Mouse (Mus musculus): ENCODE results near the gene Atoh7.

Atoh7 gene

DNA sequence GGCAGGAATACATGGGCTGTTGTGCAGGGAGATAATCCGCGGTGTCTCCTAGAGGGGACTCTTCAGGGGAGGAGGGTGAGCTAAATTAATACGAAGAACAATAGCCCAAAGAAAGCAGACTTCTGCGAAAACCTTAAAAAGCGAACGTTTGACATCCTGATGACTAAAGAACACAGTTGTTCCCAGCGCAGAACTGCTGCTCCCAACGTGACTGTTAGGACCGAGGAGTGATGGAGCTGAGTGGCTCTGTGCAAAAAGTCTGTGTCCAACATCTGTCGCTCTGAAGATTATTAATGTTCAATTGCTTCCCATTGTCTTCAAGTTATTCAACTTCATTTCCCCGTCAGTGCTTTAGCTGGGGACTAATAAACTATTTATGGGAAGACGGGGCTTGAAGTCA is 1.3 kb upstream of the Atoh7 start:
- DNase-seq (ENCODE audit: low read depth, low spot score): no peak

DNA sequence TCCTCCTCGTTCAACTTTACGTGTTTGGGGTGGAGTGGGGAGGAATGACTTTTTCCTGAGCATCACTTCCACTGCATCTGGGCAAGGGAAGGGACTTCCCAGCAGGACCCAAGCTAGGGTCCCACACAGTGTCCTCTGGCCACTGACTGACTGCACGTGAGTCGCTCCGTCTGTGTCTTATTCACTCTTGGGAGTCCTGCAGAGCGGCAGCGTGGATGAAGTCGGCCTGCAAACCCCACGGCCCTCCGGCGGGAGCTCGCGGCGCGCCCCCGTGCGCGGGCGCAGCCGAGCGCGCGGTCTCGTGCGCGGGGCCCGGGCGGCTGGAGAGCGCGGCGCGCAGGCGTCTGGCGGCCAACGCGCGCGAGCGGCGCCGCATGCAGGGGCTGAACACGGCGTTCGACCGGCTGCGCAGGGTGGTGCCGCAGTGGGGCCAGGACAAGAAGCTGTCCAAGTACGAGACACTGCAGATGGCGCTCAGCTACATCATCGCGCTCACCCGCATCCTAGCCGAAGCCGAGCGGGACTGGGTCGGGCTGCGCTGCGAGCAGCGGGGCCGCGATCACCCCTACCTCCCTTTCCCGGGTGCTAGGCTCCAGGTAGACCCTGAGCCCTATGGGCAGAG is 601 bp downstream of the Atoh7 start:
- DNase-seq (ENCODE audit: low read depth, low spot score): peak; percentile 39

DNA sequence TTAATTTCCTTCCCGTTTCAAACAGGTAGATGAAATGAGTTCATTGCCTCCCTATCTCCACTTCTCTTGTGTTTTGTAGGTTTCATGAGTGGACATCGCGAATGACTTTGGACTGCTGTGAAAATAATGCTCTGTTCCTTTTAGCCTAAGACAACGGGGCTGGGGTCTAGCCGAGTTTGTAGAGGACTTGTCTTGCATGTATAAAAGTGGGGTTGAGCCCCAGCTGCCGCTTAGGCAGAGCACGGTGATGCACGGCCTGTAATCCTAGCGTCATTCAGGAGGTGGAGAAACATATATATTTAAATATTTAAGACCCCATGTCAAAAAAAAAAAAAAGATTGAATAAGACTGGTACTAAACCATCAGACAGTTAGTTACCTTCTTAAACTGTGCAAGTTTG is 1.2 kb downstream of the Atoh7 start:
- DNase-seq (ENCODE audit: low read depth, low spot score): no peak

DNA sequence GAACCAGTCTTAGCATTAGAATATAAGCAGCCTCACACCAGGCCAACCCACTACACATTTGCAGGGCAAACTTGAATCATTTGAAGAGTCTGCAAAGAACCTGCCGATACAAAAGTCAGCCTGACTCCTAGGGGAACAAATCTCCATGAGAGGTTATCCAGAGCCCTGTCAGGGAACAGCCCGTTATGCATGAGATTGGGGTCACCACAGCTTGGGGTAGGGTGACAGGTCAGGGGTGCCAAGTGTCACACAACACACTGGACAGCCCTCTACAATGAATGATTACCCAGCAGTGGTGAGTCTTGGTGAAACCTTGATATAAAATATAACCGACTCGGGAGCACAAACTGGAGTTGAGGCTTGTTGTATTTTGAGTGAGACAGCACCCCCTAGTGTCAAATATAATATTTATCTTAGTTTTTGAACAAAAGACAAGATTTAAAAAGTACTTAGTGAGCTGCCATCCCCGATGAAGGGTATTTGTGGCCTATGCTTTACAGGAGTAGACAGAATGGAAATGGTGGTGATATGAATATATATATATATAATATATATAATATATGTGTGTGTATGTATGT is 13.7 kb downstream of the Atoh7 start:
- DNase-seq (ENCODE audit: low read depth, low spot score): no peak

DNA sequence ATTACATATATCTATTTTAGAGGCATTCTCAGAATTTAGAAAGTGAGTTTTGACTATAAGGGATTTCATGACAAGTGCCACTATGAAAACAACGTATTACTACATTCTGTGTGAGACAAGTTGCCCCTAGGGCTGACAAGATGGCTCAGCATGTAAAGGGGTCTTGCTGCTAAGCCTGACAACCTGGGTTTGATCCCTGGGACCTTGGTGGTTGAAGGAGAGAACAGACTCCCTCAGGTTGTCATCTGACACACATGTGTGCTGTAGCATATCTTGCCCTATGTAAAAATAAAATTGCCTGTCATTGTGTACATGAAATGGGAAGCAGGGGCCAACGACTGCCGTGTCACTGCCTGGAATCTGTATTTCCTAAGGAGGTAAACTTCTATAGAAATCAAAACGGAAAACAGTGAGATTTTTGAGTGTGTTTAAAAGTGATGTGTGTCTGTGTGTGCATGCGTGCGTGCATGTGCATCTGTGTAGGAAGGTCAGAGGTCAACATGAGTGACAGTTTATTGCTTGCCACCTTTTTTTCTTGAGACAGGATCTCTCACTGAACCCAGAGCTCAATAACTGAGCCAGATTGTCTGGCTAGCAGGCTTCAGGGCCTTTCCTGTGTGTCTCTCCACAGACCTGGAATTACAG is 14.4 kb downstream of the Atoh7 start:
- DNase-seq (ENCODE audit: low read depth, low spot score): no peak

DNA sequence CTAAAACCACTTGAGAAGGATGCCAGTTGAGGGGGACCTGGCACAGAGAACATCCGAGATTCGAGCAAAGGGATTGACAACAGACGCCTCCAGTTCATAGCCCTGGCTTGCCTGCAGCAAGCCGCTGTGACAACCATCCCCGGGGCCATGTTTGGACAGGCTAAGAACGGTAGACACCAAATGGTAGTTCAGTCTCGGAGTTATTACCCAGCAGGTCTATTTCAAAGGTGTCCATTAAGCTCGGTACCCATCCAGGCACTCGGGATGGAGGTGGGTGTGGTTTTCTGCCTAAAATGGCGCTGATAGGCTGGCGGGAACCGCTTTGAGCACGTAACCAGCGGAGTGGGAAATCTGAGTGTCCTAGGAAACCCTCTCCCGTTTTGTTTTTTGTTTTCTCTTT is 16.4 kb downstream of the Atoh7 start:
- DNase-seq (ENCODE audit: low read depth, low spot score): no peak

DNA sequence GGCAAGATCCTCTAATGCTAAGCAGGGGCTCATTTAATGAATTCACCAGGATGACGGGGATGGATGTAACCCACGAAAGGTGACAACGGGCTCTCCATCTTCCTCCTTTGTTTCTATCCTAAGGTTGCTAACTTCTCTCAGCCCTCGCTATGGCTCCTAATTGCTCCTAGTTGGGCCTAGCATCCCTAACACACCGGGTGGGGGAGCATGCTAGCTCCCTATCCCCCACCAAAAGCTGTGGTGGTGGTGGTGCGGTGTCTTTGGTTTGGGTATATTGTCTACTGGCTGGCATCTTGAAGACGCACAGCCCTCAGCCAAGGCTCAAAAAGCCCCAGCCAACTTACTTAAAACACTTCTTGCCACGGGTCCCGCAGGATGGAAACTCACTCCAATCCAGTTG is 16.9 kb downstream of the Atoh7 start:
- no peak for DNase-seq (ENCODE audit: low read depth, low spot score)

DNA sequence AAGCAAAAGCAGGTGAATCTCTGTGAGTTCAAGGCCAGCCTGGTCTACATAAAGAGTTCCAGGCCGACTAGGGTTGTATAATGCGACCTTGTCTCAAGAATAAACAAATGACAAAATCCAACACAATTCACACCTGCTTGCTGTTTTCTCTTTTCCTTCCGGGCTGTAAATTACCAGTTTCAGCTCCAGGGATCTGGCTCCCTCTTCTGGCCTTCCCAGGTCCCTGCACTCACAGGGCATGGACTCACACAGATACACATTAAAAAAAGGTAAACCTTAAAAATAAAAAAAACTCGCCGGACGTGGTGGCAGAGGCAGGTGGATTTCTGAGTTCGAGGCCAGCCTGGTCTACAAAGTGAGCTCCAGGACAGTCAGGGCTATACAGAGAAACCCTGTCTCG is 18.1 kb downstream of the Atoh7 start:
- no peak for DNase-seq (ENCODE audit: low read depth, low spot score)

DNA sequence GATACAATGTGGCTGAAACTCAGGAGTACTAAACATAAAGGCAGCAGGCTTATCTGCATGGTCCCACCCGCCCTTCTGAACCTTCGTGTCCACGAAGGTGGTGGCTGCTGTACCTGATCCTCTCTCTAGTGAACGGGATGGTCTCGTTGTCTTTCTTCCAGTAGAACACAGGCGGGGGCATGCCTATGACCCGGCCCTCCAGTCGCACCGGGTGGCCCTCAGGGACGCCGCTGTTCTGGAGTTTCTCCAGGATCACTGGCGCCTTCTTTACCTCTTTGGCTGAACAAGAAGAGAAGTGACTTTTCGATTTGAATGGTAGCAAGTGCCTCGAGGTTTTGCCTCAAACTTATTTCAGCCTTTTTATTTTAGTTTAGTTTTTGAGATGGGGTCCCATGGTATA is 20.5 kb downstream of the Atoh7 start:
- DNase-seq (ENCODE audit: low read depth, low spot score): no peak

DNA sequence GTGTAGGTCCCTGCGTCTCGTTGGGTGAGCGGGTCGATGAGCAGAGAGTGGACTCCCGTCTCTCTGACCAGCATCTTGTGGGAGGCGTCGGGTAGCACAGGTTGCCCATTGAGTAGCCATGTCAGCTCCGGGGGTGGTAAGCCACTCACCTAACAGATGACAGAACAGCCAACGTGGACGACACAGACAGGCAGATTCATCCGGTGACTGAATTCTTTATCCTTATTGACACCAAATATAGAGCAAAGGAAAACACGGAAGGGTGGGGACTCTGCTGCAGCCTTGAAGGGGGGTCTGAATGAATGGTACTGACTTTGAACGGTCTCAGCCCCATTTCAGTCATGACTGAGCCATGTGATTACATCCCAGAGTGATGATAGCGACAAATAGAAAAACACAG is 22.5 kb downstream of the Atoh7 start:
- DNase-seq (ENCODE audit: low read depth, low spot score): no peak

DNA sequence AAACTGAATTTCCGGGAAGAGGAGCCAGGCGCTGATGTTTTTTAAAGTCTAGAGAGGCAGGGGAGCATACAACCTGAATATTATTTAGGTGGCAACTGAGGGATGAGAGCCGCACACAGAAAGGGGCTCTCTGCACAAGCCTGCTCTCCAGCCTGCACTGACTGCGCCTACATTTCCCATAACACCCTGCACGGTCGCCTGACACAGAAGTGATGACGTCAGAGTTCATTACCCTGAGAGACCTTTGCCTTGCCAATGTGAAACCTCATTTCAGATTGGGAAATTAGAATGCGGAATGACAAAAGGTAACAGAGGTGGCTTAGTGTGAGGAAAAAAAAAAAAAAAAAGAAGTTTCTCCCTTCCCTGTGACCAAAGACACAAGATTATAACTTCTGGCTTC is 23.1 kb downstream of the Atoh7 start:
- DNase-seq (ENCODE audit: low read depth, low spot score): no peak

DNA sequence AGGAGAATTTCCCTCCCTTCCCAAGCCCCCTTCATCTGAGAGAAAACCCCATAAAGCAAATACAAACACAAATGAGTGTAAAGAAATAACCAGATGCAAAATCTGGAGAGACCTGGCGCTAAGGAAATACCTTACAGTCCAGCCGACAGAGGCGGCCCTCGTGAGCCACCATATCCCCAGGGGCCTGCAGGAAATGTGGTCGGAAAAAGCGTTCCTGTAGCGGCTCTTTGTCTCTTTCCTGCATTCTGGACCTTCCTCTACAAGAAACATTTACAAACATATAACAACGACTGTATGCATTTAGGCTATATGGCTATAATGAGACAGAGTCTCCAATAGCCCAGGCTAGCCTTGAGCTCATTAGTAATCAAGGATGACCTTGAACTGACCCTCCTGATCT is 23.7 kb downstream of the Atoh7 start:
- DNase-seq (ENCODE audit: low read depth, low spot score): no peak

DNA sequence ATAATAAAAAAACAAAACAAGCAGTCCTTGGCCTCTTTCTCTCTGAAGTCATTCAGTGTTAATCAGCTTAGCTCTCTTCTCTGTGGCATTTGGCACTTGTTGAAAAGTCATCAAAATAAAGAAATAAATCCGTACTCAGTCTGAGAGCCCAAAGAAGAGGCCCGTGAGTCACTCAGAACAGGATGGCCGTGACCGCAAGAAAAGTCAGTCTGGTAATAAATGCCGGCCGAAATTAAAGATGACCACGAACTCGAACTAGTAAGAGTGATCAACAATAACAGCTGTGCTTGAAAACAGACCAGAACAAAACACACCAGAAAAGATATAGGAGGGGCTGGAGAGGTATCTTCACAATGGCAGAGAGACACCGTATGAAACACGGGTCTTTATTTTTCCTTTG is 24.6 kb downstream of the Atoh7 start:
- no peak for DNase-seq (ENCODE audit: low read depth, low spot score)

DNA sequence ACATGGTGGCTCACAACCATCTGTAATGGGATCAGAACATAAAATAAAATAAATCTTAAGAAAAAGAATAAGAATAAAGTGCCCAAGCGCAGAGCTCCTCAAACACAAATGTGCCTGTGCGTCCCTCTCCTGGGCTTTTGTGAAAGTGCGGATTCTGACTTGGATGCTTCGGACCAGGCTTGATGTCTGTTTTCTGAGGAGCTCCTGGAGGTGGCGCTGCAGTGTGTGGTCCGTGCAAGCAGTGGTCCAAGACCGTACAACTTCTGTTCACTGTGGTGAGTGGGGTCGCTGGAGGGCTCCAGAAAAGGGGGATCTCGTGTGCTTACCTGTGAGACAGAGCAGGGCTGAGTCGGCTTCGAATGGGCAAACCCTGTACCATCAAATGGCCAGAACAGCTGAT is 25.9 kb downstream of the Atoh7 start:
- no peak for DNase-seq (ENCODE audit: low read depth, low spot score)

DNA sequence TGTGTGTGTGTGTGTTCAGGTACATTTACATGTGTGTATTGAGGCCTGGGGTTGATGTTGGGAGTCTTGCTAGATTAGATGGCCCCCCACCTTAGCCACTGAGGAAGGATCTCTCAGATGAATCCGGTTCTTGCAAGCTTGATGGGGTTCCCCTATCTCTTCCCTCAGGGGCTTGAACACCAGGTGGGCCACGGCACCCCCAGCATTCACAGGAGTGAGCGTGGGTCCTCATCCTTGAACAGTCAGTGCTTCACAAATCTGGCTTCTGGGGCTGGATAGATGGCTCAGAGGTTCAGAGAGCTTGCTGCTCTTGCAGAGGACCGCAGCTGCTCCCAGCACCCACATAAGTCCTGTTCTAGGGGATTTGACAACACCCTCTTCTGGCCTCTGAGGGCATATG is 26.7 kb downstream of the Atoh7 start:
- DNase-seq (ENCODE audit: low read depth, low spot score): no peak

DNA sequence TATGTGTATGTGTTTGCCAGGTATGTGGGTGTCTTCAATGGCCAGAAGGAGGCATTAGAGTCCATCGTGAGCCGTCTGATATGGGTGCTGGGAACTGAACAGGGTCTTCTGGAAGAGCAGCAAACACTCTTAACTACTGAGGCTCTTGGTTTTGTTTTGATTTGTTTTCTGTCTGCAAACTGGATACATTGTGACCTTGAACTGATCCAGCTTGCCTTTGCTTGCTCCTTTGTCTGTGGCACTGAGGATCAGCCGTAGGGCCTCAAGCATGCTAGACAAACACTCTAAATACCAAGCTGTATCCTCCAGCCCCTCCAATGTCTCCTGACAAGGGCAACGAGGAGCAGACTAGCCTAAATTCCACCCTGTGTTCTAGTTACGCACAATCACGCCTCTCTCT is 27.7 kb downstream of the Atoh7 start:
- no peak for DNase-seq (ENCODE audit: low read depth, low spot score)

DNA sequence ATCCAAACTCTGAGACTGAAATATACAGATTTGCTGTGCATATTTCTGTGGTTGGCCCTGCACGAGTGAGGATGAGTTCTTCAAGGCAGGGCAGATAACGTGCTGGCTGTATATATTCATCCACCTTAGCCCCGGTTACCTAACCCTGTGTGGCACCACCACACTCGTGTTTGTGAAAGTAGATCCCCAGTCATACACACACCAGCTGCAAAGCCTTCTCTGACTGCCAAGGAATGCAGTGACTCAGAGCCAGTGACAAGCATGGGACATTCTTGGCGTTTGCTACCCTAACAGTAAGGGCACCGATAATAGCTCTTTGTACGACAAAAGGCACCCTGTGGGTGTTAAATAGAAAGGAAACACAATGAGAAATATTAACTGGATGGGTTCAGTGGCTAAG is 28.8 kb downstream of the Atoh7 start:
- DNase-seq (ENCODE audit: low read depth, low spot score): peak; percentile 72

DNA sequence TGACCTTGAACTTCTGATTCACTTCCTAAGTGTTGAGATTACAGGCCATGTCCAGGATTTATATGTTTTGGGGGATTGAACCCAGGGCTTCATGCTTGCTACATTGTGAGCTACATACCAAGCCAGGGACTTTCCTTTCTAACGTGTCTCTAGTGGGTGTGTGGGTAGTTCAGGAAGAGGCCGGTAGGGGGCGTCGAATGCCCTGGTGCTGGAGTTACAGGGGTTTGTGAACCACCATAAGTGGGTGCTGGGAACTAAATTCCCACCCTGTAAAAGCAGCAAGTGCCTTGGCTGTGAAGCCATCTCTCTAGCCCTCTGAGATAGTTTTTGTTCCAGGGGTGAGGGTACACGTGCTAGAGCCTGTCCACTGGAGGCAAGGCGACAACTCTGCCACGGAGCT is 31.0 kb downstream of the Atoh7 start:
- DNase-seq (ENCODE audit: low read depth, low spot score): no peak

DNA sequence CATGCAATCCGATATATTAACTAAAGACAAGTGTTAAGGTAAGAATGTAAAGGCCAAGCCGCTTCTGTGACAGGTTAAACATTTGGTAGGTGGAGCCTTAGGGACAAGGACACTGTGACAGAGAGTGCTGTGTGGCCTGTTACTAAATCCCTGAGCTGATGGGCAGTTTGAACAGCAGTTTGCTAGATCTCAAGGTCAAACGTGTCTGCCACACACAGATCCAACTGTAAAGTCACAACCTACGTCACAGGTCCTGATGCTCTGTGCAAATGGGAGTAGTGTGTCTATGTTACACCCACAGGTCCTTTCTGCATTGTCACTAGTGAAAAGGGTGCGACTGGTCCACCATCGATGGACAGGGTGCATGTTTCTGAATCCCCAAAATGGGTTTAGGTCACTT is 32.9 kb downstream of the Atoh7 start:
- DNase-seq (ENCODE audit: low read depth, low spot score): no peak

DNA sequence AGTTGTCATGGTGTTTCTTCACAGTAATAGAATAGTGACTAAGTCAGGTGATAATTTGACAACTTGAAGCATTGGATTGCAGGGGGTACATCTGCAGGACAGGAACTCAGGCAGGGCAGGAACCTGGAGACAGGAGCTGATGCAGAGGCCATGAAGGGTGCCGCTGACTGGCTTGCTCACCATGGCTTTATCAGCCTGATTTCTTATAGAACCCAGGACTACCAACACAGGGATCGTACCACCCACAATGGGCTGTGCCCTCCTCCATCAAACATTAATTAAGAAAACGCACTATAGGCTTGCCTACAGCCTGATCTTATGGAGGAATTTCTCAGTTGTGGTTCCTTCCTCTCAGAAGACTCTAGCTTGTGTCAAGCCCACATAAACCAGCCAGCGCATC is 33.9 kb downstream of the Atoh7 start:
- no peak for DNase-seq (ENCODE audit: low read depth, low spot score)

DNA sequence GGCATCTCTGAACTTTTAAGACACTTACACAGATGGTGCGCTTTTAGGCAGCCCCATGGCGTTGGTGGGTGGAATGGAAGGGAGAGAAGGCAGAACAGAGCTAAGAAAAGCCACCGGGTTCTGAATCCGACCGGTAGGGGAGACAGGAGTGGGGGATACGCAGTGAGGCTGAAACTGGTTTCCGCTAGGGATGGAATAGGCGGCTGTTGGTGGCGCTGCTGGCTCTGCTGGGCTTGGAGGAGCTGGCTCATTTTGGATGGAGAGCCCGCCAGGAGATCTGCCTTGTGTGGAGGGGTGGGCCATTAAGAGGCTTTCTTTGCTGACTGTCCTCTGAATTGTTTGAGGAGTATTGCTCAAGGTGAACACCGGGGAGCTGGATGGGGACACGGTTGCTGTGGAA is 36.2 kb downstream of the Atoh7 start:
- no peak for DNase-seq (ENCODE audit: low read depth, low spot score)

DNA sequence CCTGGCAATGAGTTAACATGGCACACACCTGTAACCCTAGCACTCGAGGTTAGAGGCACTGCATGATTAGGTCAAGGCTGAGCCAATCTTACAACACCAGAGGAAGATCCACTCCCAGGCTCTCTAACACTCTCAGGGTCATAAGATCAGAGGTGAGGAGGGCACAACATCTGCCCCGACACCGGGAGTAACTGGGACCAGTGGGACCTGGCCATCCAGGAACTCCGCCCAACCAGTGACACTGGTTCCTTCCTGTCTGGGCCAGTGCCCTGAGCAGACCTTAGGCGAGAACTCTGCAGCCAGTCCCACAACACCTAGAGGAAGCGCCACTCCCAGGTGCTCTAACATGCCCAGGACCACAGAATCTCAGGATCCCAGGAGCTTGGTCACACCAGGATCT is 37.0 kb downstream of the Atoh7 start:
- no peak for DNase-seq (ENCODE audit: low read depth, low spot score)

DNA sequence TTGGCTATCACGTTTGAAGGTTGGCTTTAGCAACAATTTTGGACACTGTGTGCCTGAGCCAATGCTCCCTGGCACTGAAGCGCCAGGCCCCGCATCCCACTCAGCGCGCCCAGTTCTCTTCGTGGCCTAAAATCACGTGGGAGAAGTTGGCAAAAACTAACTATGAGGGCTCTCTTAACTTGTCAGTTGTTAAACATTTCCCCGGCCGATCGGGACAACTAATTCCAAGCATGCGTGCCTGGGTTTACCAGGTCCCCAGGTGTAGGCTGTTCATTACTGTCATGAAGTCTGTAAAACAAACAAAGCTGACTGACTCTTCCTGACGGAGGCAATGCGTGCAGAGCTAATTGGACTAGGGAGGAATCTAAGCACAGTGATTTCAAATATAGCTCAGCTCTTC is 43.2 kb downstream of the Atoh7 start:
- DNase-seq (ENCODE audit: low read depth, low spot score): no peak
